Mouse (Mus musculus) yolk sac, embryonic 10.5 days (tissue): Measurements from ENCODE around the gene Unc80.
"Not testable (repeated sequence)": the region's sequence is repeated elsewhere in the genome, so short reads cannot be mapped to it uniquely, and the experiment has no call there.

Experiments
- DNase-seq: peaks from one replicate; pipeline ENCODE4 v3.0.0-alpha.2; 2017; ENCODE audit warnings: low spot score

Gene Unc80

GRCm38 (mm10) chr1:66617188-66617587 is 149.0 kb downstream of the Unc80 start:
- DNase-seq: no peak

- DNase-seq: no peak
Observed at GRCm38 (mm10) chr1:66638177-66638576, 170.0 kb downstream of the Unc80 start.

DNA sequence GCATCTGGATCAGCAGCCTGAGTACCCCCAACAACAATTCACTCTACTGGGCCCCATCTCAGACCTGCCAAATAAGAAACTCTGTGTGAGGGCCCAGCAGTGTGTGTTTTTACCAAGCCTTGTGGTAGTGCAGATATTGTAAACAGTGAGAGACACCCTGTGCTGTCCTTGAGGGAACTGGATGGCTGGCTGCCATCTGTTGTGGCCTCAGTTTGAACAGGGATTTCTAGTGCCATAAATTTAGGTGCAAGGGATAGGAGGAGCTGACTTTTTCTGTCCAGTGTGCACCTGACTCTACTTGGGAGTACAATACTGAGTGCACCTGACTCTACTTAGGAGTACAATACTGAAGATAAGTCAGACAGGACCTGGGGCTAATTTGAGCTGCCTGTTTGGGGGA is 178.7 kb downstream of the Unc80 start:
- no peak for DNase-seq

- no peak for DNase-seq
Observed at GRCm38 (mm10) chr1:66649568-66649967, 181.4 kb downstream of the Unc80 start.

DNA sequence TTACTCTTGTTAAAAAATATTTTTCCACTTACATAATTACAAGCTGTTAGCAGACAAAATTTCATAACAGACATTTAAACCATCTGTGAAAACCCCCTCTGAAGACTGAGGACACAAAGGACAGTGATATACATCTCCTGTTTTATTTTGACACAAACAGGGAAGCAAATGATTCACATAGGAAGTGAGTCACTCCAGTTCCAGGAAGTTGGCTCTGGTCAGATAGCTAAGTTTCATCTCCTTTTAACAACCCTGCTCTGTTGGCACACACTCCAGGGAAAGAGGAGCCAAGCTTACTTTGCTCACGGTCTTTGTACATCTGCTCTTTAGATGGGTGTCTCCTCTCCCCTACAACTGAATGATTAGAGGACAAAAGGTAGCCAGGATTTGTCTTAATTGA is 181.8 kb downstream of the Unc80 start:
- no peak for DNase-seq

DNA sequence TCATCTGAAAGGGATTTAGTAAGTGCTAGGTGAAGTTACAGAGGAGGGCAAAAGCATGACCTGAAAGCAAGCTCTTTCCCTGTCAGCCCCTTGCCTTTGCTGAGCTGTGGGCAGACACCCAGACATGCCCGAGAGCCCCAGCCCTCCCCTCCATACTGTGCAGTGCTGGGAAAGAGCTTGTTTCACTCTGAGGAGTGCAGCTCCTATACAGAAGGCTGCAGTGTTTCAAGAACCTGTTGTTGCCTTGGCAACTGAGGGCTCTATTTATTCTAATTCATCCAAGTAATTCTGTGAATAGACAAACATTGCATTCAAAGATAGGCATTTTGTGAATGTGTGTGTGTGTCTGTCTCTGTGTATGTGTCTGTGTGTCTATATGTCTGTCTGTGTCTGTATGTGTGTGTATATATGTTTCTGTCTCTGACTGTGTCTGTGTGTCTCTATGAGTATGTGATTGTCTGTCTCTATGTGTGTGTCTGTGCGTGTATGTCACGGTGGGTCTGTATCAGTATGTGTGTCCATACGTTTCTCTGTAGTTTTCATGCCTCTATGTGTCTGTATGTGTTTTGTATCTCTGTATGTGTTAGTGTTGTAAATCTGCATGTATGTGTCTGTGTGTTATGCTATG is 187.1 kb downstream of the Unc80 start:
- DNase-seq: no peak

- no peak for DNase-seq
Observed at GRCm38 (mm10) chr1:66655747-66656119, 187.6 kb downstream of the Unc80 start.

GRCm38 (mm10) chr1:66671475-66671874 is 203.3 kb downstream of the Unc80 start:
- DNase-seq: no peak

- DNase-seq: no peak
Observed at GRCm38 (mm10) chr1:66672812-66673211, 204.6 kb downstream of the Unc80 start.

GRCm38 (mm10) chr1:66677928-66678327 is 209.8 kb downstream of the Unc80 start:
- DNase-seq: no peak

DNA sequence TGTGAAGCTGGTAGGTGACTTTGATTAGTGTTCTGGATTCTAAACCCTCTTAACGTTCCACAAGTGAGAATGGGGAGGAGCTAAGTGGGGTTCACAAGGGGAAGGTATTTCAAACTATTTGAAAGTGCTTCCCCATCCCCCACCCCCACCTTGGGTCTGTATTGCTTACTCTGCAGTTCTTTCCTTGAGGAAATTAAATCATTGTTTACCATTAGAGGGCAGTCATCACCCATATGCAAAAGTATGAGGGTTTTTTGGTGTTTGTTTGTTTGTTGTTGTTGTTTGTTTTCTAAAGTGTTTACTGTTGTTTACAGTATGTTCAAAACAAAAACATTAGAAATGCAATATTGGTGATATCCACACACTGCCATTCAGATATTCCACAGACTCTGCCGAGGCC is 210.5 kb downstream of the Unc80 start:
- DNase-seq: no peak

DNA sequence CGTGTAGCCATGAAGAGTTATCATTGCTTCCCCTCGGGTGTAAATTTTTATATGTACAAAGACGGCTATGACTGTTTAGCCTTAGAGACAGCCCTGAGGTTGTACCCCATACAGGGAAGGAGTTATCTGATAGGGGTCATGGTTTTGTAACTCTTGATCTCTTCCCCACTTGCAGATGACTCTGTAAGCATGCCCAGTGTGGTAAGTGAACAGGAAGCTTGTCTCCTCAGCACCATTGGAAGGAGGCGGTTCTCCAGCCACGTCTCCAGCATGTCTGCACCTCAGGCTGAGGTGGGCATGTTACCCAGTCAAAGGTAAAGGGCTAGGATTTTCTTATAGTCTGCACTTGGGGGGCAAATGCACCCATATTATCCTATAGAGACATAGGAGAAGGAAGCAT is 214.8 kb downstream of the Unc80 start:
- DNase-seq: no peak

DNA sequence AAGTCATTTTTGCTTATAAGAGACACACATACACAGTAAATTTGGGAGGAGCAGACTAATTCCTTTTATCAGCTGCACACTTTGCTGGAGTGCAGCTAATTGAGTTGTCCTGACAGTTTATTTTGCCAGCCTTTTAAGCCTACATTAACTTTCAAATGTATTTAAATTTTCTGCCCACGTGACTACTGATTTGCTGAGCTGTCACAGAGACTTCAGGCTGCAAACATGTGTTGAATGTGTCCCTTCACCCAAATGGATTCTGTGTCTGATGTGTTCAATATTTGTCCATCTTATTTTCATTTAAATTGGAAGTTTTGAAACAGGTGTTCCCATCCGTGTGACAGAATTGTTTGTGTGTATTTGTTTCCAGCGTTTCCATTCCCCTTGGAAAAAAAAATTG is 223.6 kb downstream of the Unc80 start:
- no peak for DNase-seq

GRCm38 (mm10) chr1:66692308-66692707 is 224.1 kb downstream of the Unc80 start:
- DNase-seq: no peak

GRCm38 (mm10) chr1:66692780-66693392 is 224.7 kb downstream of the Unc80 start:
- DNase-seq: no peak

GRCm38 (mm10) chr1:66694266-66694665 is 226.1 kb downstream of the Unc80 start:
- DNase-seq: no peak

DNA sequence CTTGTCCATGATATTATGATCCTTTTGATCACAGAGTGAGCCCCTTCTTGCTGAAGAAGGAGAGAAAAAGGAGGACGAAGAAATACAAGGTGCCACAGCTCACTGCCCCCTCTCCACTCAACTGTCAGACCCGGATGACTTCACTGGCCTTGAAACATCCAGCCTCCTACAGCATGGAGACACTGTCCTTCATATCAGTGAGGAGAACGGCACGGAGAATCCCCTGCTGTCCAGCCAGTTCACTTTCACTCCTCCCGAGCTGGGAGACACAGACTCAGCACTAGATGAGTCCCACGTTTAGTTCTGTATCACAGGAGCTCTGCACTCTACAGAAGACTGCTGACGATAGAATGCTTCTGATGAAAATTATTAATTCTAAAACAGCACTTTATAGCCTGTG is 227.1 kb downstream of the Unc80 start:
- no peak for DNase-seq

DNA sequence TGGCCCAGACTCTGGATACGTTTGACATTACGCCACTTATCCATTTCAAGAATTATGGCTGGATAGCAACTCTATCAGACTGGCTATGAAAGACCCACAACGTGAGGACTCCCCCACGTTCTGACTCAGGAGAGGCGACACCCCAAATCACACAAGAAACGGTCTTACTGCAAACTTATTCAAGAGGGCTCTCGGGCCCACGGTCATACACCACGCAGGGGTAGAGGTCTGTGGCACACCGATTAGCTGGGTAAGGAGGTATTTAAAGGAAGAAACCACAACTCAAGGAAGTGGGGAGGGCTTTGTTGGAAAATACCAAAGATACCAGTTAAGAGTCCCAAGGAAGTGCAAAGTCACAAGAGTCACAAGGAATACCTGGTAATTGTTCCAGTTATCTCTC is 231.5 kb downstream of the Unc80 start:
- not testable (repeated sequence) for DNase-seq

- DNase-seq: peak; percentile 23
Observed at GRCm38 (mm10) chr1:66700149-66700692, 232.1 kb downstream of the Unc80 start.

GRCm38 (mm10) chr1:66700693-66701575 is 232.8 kb downstream of the Unc80 start, which contains the start of gene Rpe:
Rpe (plus strand) TSS chr1:66700831.
- DNase-seq: peak; percentile 93

DNA sequence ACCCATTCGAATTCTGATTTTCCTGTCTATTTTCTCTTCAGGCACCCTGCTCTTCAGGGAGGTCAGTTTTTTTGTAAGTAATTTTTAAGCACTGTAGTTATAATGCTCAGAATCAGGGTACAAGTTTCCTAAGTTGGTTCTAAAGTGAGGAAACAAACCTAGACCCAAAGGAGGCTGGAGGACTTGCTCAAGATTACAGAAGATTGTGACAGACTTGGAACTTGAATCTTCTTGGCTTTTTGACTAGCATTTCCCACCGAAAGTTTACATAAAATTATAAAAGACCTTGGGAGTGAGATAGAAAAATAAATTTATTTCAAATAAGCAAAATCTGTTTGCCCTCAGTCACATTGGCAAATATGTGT is 233.4 kb downstream of the Unc80 start:
- DNase-seq: no peak

GRCm38 (mm10) chr1:66702623-66703345 is 234.6 kb downstream of the Unc80 start:
- no peak for DNase-seq
